Mouse (Mus musculus) lung, postnatal 0 days (tissue): ENCODE measurements around the gene Palm2. TPM values are rescaled to one million over a fixed set of nuclear protein-coding genes. Genes with fewer than 3 reads are reported as not detected.
"Not testable (repeated sequence)": the region's sequence is repeated elsewhere in the genome, so short reads cannot be mapped to it uniquely, and the experiment has no call there.

Experiments used
- ATAC-seq: fragments of 200-750 bp; cut with Nextera tagmentation; 2 replicates; pipeline ENCODE4 v1.8.0; 2017; ENCODE audit warnings: moderate library complexity
- DNase-seq: peaks from one replicate; pipeline ENCODE4 v3.0.0-alpha.2; 2016; ENCODE audit warnings: low spot score
- H3K27ac ChIP-seq: fragments of 300-500 bp; sonication (generic); 2 replicates; pipeline ENCODE4 v1.5.1; 2014; ENCODE audit warnings: antibody characterized with exemption, mild to moderate bottlenecking, low read length, mixed read lengths
- H3K27me3 ChIP-seq: fragments of 300-500 bp; sonication (generic); replicated peaks from 2 replicates; pipeline ENCODE4 v1.6.1; 2014; ENCODE audit warnings: low read length, mixed read lengths; ENCODE audit not compliant: insufficient read depth
- H3K36me3 ChIP-seq: fragments of 300-500 bp; sonication (generic); 2 replicates; pipeline ENCODE4 v1.6.1; 2014; ENCODE audit warnings: low read length, mixed read lengths; ENCODE audit not compliant: insufficient read depth
- H3K4me1 ChIP-seq: fragments of 300-500 bp; sonication (generic); 2 replicates; pipeline ENCODE4 v1.6.1; 2014; ENCODE audit warnings: antibody characterized with exemption, low read depth, low read length, mixed read lengths; ENCODE audit not compliant: insufficient read depth
- H3K4me2 ChIP-seq: fragments of 300-500 bp; sonication (generic); replicated peaks from 2 replicates; pipeline ENCODE4 v1.6.1; 2014; ENCODE audit warnings: low read depth, mild to moderate bottlenecking, low read length, moderate library complexity, mixed read lengths
- H3K4me3 ChIP-seq: fragments of 300-500 bp; sonication (generic); 2 replicates; pipeline ENCODE4 v1.5.1; 2014; ENCODE audit warnings: low read depth, low read length
- H3K9ac ChIP-seq: fragments of 300-500 bp; sonication (generic); replicated peaks from 2 replicates; pipeline ENCODE4 v1.6.1; 2014; ENCODE audit warnings: low read depth, mild to moderate bottlenecking
- H3K9me3 ChIP-seq: fragments of 300-500 bp; sonication (generic); 2 replicates; pipeline ENCODE4 v1.6.1; 2016; ENCODE audit warnings: low read length, mixed read lengths
- CTCF ChIP-seq: IDR thresholded peaks from 2 replicates; pipeline ENCODE4 v1.5.1; 2016; ENCODE audit warnings: antibody characterized with exemption, mild to moderate bottlenecking
- EP300 ChIP-seq: IDR thresholded peaks from 2 replicates; pipeline ENCODE4 v1.6.1; 2016; ENCODE audit warnings: antibody characterized with exemption, mild to moderate bottlenecking, control low read depth
- WGBS: fragments of 180-500 bp; shearing (Covaris S2); extraction: QIAGEN DNeasy Blood & Tissue Kit; methylation state at CpG from one replicate; pipeline ENCODE4 v1.1.7; 2014; 5-methylcytosine and 5-hydroxymethylcytosine counted together
- polyA plus RNA-seq: library from polyadenylated mRNA; unstranded; fragments of >200 nt; fragmentation: Nextera tagmentation; extraction: Ambion mirVana; gene quantifications from 2 replicates; pipeline ENCODE4 v1.2.1, GENCODE M21; 2015

Palm2 gene
- 1.9 and 2.7 TPM in 2 replicates for polyA plus RNA-seq

DNA sequence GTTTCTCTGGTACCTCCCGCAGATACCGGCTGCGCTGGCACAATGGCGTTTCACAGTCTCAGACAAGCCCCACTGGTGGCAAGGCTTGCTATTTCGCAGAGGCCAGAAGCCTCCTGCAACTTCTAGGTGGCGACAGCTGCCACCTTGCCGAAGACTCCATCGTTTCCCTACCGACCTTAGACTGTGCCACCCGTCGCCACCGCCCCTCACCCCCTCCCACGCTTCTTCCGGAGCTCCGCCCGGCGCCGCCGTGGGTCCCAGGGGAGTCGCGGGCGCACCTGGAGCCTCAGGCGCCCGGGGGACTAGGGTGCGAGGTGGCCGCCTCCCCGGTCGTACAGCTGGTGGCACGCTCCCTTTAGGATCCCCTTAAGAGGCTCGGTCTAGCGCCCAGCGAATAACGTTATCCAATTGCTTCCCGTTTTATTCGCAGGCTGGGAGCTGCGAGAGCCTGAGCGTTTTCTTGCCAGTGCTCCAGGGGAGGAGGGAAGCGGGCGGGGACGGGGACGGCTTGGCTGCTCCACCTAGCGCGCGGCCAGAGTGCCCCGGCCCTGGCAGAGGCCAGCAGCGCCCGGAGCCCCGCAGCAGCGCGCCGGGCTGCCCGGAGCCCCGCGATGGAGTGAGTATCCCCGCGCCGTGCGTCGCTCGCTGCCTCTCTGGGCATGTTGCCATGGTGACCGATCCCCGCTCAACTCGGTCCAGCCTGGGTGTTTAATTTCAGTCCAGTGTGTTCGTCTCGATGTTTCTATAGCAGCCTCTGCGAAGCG, at the start of gene Palm2:
TSS of gene Palm2 (plus strand) at position 307 of the 764 bp plus-strand sequence.
- peak; percentile 80 for ATAC-seq
- H3K27ac ChIP-seq: no peak within 1 kb of the TSS
- H3K9ac ChIP-seq: no peak within 1 kb of the TSS
- WGBS: under 1% methylated on average over 53 of the region's 67 CpGs
- H3K27me3 ChIP-seq: peaks cover 5% of the 10 kb centered on the region; the same call in 1 of the 2 replicates
- peak within 1 kb of the TSS; percentile 42 for H3K4me3 ChIP-seq
- no peaks in the 10 kb centered on the region for H3K36me3 ChIP-seq
- no peak for TF ChIP-seq EP300
- no peak for TF ChIP-seq CTCF
- no peaks in the 10 kb centered on the region for H3K9me3 ChIP-seq
- DNase-seq: peak; percentile 54
- peak within 1 kb of the TSS; percentile 73 for H3K4me2 ChIP-seq
- peaks cover 8% of the 10 kb centered on the region for H3K4me1 ChIP-seq

DNA sequence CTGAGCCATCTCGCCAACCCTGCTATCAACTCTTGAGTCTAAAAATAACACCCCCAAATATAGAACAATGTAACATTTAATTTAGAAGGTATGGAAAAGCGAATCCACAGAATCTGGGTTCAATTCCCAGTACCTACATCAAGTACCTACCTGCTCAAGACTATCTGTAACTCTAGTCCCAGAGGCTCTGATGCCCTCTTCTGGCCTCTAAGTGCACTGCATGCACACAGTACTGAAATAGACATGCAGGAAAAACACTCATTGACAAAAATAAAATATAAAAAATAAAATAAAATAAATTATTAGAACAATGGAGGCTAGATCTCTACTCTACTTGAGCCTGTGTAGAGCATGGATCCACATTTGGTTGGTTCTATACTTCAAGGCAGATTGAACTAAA, 49.7 kb upstream of the Palm2 start:
- Histone ChIP-seq H3K9ac (no peak overlapping the region), H3K27ac (no peak overlapping the region), H3K9me3 (no peaks in the 10 kb centered on the region), H3K4me3 (no peak overlapping the region), H3K4me2 (no peak overlapping the region), H3K36me3 (no peaks in the 10 kb centered on the region), H3K4me1 (no peaks in the 10 kb centered on the region), H3K27me3 (no peaks in the 10 kb centered on the region)
- TF ChIP-seq CTCF (peak; percentile 55), EP300 (no peak)
- ATAC-seq (no peak), DNase-seq (peak; percentile 35)
- 94% methylated on average over 2 of the region's 2 CpGs for WGBS

DNA sequence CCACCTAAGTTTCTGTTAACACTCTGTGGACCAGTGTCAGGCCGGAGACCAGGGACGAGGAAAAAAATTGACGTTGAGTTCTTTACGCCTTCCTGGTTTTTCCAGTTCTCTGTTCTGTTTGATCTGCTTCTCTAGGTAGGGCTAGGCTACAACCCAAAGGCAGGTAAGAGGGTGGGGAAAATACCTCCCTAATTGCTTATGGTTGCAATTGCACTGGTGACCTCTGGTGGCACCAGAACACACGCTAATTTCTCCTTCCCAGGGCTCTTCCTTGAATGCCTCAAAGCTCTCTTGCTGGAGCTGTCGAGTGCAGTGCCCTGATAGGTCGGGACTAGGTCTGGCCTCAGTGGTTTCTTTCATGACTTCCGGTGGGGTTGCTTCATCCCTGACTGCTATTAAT, 42.9 kb upstream of the Palm2 start:
- H3K27me3 ChIP-seq: no peaks in the 10 kb centered on the region
- H3K4me2 ChIP-seq: no peak overlapping the region
- no peaks in the 10 kb centered on the region for H3K36me3 ChIP-seq
- H3K9me3 ChIP-seq: no peaks in the 10 kb centered on the region
- peak; percentile 77 for DNase-seq
- ATAC-seq: peak; percentile 65
- no peaks in the 10 kb centered on the region for H3K4me1 ChIP-seq
- no peak overlapping the region for H3K4me3 ChIP-seq
- H3K9ac ChIP-seq: no peak overlapping the region
- TF ChIP-seq CTCF (peak; percentile 56), EP300 (no peak)
- H3K27ac ChIP-seq: no peak overlapping the region
- WGBS: 47% methylated on average over 8 of the region's 8 CpGs

DNA sequence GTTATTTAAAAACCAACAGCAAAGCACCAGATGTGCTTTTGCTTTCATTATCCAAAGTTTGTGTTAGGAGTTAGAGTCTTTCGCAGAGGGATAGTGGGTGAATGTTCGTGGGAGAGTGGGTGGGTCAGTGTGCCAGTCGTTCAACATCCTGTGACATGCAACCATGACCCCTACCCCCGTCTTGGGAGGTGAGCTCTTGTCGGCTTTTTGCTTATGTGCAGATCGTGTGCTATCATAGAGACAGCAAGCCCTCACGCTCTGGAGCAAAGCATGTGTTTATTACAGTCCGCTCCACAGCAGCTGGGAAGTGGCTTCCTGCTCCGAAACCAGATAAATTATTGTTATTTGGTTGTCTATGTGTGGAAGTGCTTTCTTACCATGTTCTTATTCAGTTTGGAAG, 37.6 kb upstream of the Palm2 start:
- no peak for DNase-seq
- TF ChIP-seq CTCF (no peak), EP300 (no peak)
- WGBS: 34% methylated on average over 9 of the region's 9 CpGs
- Histone ChIP-seq H3K4me3 (no peak overlapping the region; the same call in 1 of the 2 replicates), H3K4me1 (no peaks in the 10 kb centered on the region), H3K27me3 (no peaks in the 10 kb centered on the region), H3K9me3 (no peaks in the 10 kb centered on the region), H3K4me2 (peak overlapping the region; percentile 2; the same call in 1 of the 2 replicates), H3K36me3 (no peaks in the 10 kb centered on the region), H3K9ac (no peak overlapping the region), H3K27ac (no peak overlapping the region)
- ATAC-seq: no peak

DNA sequence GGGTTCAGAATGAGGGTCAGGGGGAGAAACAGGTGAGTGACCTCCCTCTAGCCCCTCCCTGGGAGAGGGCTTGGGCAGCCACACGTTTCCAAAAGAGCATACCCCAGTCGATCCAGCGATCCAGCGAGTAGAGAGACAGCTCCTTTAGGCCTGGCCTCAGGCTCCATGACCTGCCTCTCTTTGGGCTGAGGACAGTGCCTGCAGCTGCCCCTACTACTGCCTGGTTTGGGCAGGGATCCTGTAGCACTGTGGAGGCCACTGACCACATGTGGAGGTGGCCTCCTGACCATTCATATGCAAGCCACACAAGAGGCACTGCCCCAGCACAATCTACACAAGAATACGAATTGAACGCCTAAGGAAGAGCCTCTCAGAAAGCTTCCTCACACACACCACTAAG, 21.7 kb upstream of the Palm2 start:
- not testable (repeated sequence) for H3K9me3 ChIP-seq, H3K9ac ChIP-seq, H3K36me3 ChIP-seq, ATAC-seq, H3K27me3 ChIP-seq, H3K4me2 ChIP-seq, H3K27ac ChIP-seq, H3K4me1 ChIP-seq, H3K4me3 ChIP-seq, DNase-seq
- 51% methylated on average over 6 of the region's 6 CpGs for whole genome bisulfite sequencing

DNA sequence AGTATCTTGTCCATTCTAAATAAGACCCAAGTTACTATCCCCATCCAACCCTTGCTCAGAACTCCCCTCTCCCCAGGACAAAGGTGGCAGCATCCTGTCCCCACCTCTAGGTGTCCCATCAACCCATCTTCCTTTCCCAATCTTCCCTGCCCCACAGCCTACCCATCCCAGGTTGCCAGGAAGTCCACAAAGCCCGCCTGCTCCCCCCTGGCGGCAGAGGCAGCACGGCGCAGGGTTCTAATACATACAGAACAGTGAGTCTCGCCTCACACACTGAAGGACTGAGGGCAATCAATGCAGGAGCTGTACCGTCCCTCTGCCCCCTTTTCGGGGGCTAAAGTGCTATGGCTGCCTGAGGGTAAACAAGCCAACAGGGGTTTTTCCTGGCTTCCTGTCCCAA, 21.0 kb upstream of the Palm2 start:
- no peaks in the 10 kb centered on the region for H3K36me3 ChIP-seq
- H3K9me3 ChIP-seq: no peaks in the 10 kb centered on the region
- ATAC-seq (no peak), DNase-seq (no peak)
- 45% methylated on average over 7 of the region's 7 CpGs for WGBS
- H3K27me3 ChIP-seq: no peaks in the 10 kb centered on the region
- no peak overlapping the region for H3K9ac ChIP-seq
- no peak overlapping the region for H3K4me3 ChIP-seq
- H3K4me1 ChIP-seq: no peaks in the 10 kb centered on the region
- H3K27ac ChIP-seq: no peak overlapping the region
- TF ChIP-seq CTCF (0 out of 2 replicates have a peak, but pooled peaks have one; percentile 8), EP300 (no peak)
- H3K4me2 ChIP-seq: no peak overlapping the region

DNA sequence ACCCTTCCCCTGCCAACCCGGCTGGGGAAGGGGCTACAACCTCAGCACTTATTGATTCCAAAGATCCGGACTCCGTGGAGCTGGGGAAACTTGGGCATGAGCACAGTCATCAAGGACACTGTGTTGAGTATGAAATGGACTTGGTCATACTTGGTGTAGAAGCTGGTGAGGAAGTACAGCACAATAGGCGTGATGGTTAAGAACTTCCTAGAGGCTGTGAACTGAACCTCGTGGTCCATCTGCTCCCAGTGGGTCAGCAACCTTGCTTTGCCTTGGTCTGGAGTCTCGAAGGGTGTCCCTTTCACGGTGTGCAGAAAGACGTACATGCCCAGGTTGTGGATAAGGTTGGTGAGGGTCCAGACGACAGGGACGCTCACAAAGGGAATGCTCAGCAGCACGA, 20.4 kb upstream of the Palm2 start:
- H3K27me3 ChIP-seq, H3K4me2 ChIP-seq, H3K4me3 ChIP-seq, H3K9ac ChIP-seq, H3K4me1 ChIP-seq, H3K27ac ChIP-seq, DNase-seq, ATAC-seq, H3K9me3 ChIP-seq, H3K36me3 ChIP-seq: not testable (repeated sequence)
- 88% methylated on average over 11 of the region's 11 CpGs for WGBS
